In genomic region chr14:45563577-45563976, GRCm38 (mm10) we compare ENCODE assay signal across 8 mouse cellular contexts. TPM values are rescaled to one million over a fixed set of nuclear protein-coding genes. Genes with fewer than 3 reads are reported as not detected.
DNase-seq lines count a peak whose midpoint lies in the region; ATAC-seq and TF ChIP-seq lines count a peak whose summit lies in the region.

No protein-coding gene starts in this region.

- peak; percentile 69 for ATAC-seq in Patski
- ATAC-seq in heart, embryonic 16.5 days (replicated peaks; ENCODE audit: extremely low read depth, insufficient read depth, low FRiP score), result peak; percentile 84

- DNase-seq in layer of hippocampus, adult 9-11 months, result peak; percentile 61
- no peak for DNase-seq in layer of hippocampus, postnatal 36 days
- DNase-seq in Patski (ENCODE audit: low read depth, low spot score), result no peak
- peak; percentile 22 to 35 for DNase-seq in cerebellum, postnatal 36 days
- peak; percentile 22 for DNase-seq in lung, postnatal 36 days
- DNase-seq in thymus, postnatal 4 days, result no peak
- no peak for DNase-seq in c-Kit-positive CD71-positive TER-119-positive erythroid progenitor cells, embryonic 14.5 days (ENCODE audit: low spot score)

- no peaks in the 10 kb centered on the region for H3K9me3 ChIP-seq in heart, embryonic 16.5 days (replicated peaks; ENCODE audit: control insufficient read depth, low read length)

- no peak for TF ChIP-seq CTCF in Patski (IDR thresholded peaks at IDR 0.05)

- H3K27ac ChIP-seq in heart, embryonic 16.5 days (ENCODE audit: low read length), result peak overlapping the region; percentile 80

- no peaks in the 10 kb centered on the region; the same call in 1 of the 2 replicates for H3K36me3 ChIP-seq in heart, embryonic 16.5 days (ENCODE audit: control insufficient read depth, insufficient read depth)

- 75% methylated on average over 1 of the region's 1 CpGs for WGBS in heart, embryonic 16.5 days

- H3K4me3 ChIP-seq in heart, embryonic 16.5 days (ENCODE audit: low read length), result no peak overlapping the region

- peaks cover 23% of the 10 kb centered on the region for H3K4me1 ChIP-seq in heart, embryonic 16.5 days (ENCODE audit: control insufficient read depth, insufficient read depth, low read length)

- POLR2A ChIA-PET in Patski (lab: Charles Lee), result interaction anchor here (0.6 kb wide), 1 partner anchor 13 kb away, joined by 3 read pairs; no protein-coding TSS in a partner anchor

- peak overlapping the region; percentile 9; the same call in 1 of the 2 replicates for H3K4me2 ChIP-seq in heart, embryonic 16.5 days (ENCODE audit: low read depth, low read length)

- H3K9ac ChIP-seq in heart, embryonic 16.5 days (ENCODE audit: low read length), result no peak overlapping the region

- no peaks in the 10 kb centered on the region for H3K27me3 ChIP-seq in Patski
- no peaks in the 10 kb centered on the region for H3K27me3 ChIP-seq in heart, embryonic 16.5 days (ENCODE audit: control insufficient read depth, insufficient read depth, low read length)

- in situ Hi-C loops in Patski (cut with MboI; ENCODE audit: low pct_unique_long_range_greater_than_20kb), result loop anchor here (10.0 kb wide), 1 partner anchor 211 kb away; no protein-coding TSS in a partner anchor

- CTCF ChIA-PET in Patski (lab: Charles Lee), result no interaction called here

RNA-seq across cellular contexts. Expression of gene Fermt2, which starts 33.7 kb away (rescaled TPM):
- 100 to 1,000 TPM; 104 to 109 TPM for total RNA-seq in layer of hippocampus, postnatal 36 days (2021)
- polyA plus RNA-seq in Patski (2021), result 144 TPM
- 228 and 229 TPM in 2 replicates for polyA plus RNA-seq in heart, embryonic 16.5 days (2015; fragmentation: Nextera tagmentation; extraction: Ambion mirVana)

Comparison
In these comparisons a context has a peak if more than half of its experiments do, and no peak if none do; other contexts are left out.
1. DNase-seq: peak in layer of hippocampus, adult 9-11 months (single experiment), cerebellum, postnatal 36 days (2 of 2) and lung, postnatal 36 days (single experiment); none in layer of hippocampus, postnatal 36 days (0 of 2), Patski (single experiment), thymus, postnatal 4 days (single experiment) and c-Kit-positive CD71-positive TER-119-positive erythroid progenitor cells, embryonic 14.5 days (single experiment).